Mouse (Mus musculus): ENCODE results near the gene 2610528A11Rik.
"Not testable (repeated sequence)": the region's sequence is repeated elsewhere in the genome, so short reads cannot be mapped to it uniquely, and the experiment has no call there.

The 2610528A11Rik gene

GRCm38 (mm10) chr14:37113922-37114321, at the start of gene 2610528A11Rik:
2610528A11Rik (minus strand) TSS chr14:37114022.
- no peak for DNase-seq (ENCODE audit: low spot score)

DNA sequence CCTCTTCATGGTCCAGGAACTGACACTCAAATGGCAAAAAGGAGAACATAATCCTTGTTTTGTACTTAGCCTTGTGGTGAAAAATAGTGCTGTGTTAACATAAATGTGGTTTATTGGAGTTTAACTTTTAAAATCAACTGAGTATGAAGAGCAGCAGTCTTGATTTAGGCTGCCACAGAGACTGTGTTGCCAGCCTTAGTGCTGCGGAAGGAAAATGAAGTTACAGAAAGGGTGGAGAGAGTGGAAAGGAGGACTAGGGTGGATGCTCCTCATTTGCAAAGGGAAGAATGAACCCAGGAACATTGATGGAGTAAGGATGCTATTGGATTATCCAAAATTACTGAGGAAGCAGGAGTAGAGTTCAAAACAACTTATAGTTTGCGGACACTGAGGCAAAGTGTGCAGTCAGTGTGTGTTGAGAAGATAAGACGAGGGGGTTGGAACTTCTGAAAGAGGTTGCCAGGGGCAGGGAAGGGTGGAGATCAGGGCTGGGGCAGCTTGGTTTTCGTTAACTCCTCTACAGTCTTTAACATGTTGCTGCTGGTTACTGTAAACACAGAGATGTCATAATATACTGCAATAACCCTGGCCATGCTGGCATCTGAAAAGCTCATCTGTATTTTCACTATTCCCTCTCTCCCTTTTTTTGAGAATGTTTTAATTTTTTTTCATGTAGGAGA, 49.6 kb upstream of the 2610528A11Rik start:
- no peak for DNase-seq (ENCODE audit: low spot score)

- DNase-seq (ENCODE audit: low spot score) = no peak
These were observed 40.6 kb upstream of the 2610528A11Rik start for GRCm38 (mm10) chr14:37154391-37154790.

DNA sequence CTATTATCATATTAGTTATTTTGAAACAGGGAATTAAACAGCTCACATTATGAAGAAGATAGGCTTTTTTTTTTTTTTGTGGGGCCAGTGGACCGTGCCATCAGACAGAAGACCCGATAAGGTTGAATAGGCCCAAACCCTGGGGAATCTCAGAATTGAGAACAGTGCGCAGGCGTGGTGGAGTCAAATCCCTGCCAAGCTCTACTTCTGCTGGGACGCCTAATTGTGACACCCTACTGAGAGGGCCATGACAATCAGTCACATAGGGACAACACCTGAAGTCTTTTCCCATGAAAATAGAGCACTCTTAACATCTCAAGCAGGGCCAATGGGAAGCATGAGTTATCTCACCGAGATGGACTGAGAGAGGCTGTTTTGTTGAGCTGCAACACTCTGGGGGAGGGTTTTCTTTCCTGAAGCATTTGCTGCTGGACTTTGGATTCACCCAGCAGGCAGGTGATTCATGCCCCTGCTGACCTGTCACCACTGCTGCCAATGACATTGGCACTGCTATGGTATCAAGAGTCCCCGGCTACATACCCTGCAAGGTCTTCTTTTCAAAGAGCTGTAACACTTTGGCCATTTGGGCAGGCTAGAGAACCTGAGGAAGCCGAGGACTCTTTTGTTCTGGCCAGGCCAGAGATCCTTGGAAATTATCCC, 25.4 kb upstream of the 2610528A11Rik start:
- DNase-seq (ENCODE audit: low spot score) = no peak

GRCm38 (mm10) chr14:37137596-37137995, 23.8 kb upstream of the 2610528A11Rik start:
- DNase-seq (ENCODE audit: low spot score) = not testable (repeated sequence)

GRCm38 (mm10) chr14:37136110-37136509, 22.3 kb upstream of the 2610528A11Rik start:
- DNase-seq (ENCODE audit: low spot score) = no peak

GRCm38 (mm10) chr14:37135671-37136070, 21.8 kb upstream of the 2610528A11Rik start:
- no peak for DNase-seq (ENCODE audit: low spot score)

- peak; percentile 93 for DNase-seq (ENCODE audit: low spot score)
These were observed 21.3 kb upstream of the 2610528A11Rik start, which contains the start of gene Ghitm for GRCm38 (mm10) chr14:37135127-37135593. Ghitm (minus strand) TSS chr14:37135272.

DNA sequence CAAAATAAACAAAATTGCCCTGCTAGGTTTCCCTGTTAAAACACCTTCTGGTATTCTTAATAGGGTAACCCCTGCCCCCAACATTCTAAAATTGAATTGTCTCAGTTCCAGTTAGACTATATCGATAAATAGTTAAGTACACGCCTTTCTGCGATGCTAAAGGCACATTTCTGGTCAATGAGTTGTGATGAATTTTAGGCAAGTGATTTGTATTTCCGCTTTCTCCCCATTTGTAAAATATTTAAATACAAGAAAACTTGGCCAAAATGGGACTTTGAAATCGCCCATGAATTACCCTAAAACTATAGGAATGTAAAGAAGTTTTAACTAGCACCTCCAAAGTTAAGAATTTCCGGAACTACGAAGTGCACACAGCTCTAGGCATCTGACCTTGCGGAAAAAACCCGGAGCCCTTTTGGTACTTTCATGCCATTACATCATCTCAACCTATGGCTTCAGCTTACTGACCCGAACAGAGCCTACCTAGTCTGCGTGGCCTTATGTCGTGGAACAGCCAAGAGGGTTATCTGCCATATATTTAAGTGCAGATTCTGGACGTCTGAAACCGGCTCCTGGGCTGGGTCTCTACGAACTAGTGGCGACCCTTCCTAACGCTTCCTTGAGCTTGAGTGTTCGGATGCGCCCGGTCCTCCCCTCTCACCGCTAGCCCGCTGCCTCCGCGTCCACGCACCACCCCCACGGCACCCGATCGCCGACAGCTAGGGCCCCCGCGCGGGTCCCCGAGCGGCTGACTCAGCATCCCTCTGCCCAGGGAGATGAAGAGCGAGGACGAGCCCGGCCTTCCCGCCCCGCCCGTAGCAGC, 20.7 kb upstream of the 2610528A11Rik start:
- no peak for DNase-seq (ENCODE audit: low spot score)

- no peak for DNase-seq (ENCODE audit: low spot score)
These were observed 13.8 kb upstream of the 2610528A11Rik start for GRCm38 (mm10) chr14:37127652-37128051.

DNA sequence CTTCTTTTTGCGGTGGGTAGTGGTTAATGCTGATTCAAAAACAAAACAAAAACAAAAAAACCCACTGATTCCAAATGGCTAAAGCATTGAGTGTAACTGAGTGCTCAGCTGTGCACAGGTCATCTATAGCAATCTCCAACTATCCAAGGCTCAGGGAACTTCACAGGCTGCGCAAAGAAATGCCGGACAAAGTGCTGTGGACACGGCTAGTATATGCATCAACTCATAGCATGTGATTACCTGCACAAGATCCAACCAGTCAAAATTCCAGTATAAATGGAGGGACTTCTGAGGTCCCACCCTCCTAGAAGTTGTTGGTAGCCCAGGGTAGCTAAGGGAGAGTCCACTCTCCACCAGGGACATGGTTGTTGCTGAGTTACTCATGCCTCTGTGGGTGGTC, 5.4 kb upstream of the 2610528A11Rik start:
- DNase-seq (ENCODE audit: low spot score) = no peak

- no peak for DNase-seq (ENCODE audit: low spot score)
These were observed 891 bp downstream of the 2610528A11Rik start for GRCm38 (mm10) chr14:37112931-37113330.

GRCm38 (mm10) chr14:37111371-37111770, 2.5 kb downstream of the 2610528A11Rik start:
- DNase-seq (ENCODE audit: low spot score) = no peak

DNA sequence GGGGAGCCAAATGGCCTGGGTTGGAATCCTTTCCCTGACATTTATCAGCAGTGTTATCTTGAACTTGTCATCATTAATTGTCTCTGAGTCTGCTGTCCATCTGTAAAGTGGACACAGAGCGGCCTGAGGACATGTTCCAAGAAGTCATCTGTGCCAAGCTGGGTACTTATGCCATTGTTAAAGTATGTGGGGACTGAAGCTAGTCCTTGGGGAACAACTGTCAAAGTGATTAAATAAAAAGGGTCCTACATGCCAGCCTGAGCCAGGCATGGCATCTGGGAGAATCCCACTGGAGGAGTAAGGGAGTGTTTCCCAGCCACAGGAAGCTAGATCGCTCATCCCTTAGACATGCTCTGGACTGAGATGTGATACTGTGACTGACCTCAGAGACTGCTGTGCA, 3.4 kb downstream of the 2610528A11Rik start:
- no peak for DNase-seq (ENCODE audit: low spot score)

DNA sequence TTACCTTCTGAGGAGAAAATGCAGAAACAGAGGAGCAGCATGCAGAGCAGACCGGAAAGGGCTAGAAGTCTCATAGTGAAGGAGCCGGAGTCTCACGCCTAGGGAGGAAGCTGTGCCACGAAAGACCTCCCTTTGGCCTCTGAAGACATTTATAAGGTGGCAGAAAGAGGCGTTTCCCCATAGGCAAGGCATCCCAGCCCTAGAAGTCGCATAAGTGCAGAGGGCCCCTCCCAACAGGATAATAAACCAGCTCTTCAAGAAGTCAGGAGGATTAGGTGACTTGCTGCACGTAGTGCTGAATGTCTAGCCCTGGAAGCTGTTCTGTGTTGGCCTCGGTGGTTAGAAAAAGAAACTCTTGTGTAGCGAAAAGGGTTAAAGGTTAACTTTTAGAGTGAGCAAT, 3.8 kb downstream of the 2610528A11Rik start:
- no peak for DNase-seq (ENCODE audit: low spot score)

- DNase-seq (ENCODE audit: low spot score) = no peak
These were observed 4.4 kb downstream of the 2610528A11Rik start for GRCm38 (mm10) chr14:37109460-37109859.

DNA sequence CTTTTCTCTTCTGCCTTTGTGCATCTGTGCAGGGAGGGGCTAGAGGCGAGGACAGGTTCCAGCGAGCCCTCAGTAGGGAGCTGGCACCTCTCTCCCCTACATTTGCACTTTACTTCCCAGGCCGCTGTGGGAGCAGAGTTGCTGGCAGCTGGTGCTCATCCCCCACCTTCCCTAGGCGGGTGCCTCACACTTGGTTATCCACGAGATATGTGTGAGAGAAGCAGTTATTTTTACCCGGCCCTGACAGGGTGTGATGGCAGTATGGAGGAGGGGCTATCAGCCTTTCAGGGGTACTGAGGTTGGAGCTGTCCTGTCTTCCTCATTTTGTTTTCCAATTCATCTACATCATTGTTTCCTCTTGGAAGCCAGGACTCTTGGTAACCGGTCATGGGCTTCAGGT, 8.0 kb downstream of the 2610528A11Rik start:
- no peak for DNase-seq (ENCODE audit: low spot score)

- no peak for DNase-seq (ENCODE audit: low spot score)
These were observed 9.1 kb downstream of the 2610528A11Rik start for GRCm38 (mm10) chr14:37104747-37105146.

GRCm38 (mm10) chr14:37102484-37102883, 11.3 kb downstream of the 2610528A11Rik start:
- DNase-seq (ENCODE audit: low spot score) = no peak

- no peak for DNase-seq (ENCODE audit: low spot score)
These were observed 12.3 kb downstream of the 2610528A11Rik start for GRCm38 (mm10) chr14:37101531-37101930.

GRCm38 (mm10) chr14:37097956-37098530, 15.8 kb downstream of the 2610528A11Rik start, which contains the start of gene Cdhr1:
Cdhr1 (minus strand) TSS chr14:37098347.
- DNase-seq (ENCODE audit: low spot score) = no peak

DNA sequence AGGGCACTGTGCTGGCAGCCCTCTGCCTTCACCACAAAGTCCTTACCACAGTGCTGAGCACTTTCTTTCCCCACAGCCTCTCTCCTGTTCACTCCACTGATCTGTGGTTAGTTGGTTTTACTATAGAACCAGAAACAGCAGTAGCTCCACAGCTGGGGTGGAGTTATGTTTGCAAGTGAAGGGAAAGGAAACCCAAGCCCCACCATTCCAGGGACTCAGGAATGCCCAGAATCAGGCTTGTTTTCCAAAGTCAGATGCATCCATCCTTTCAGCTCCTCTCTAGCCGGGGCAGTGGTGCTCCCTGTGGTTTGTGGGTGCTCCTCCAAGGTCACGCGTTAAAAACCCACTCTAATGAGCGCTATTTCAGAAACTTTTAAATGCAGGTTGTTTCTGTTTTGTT, 18.3 kb downstream of the 2610528A11Rik start:
- DNase-seq (ENCODE audit: low spot score) = no peak

Data from ovary, adult 18-20 months (tissue).